In genomic region chr5:74252672-74253286, GRCm38 (mm10) we compare ENCODE assay signal across 11 mouse cellular contexts. TPM values are rescaled to one million over a fixed set of nuclear protein-coding genes. Genes with fewer than 3 reads are reported as not detected.
DNase-seq lines count a peak whose midpoint lies in the region; ATAC-seq and TF ChIP-seq lines count a peak whose summit lies in the region.
"Had no signal": no experiment of that assay in that cellular context is flagged by ENCODE, and none has a peak within 500 bp of the region (broad histone marks: within the 10 kb centered on the region; RNA-seq: fewer than 3 reads in every experiment).

No protein-coding gene starts in this region.

- H3K27ac ChIP-seq in hindbrain, embryonic 15.5 days (replicated peaks): no peak overlapping the region
- no peak overlapping the region for H3K27ac ChIP-seq in hindbrain, embryonic 11.5 days (ENCODE audit: low read depth, low read length)
- peak overlapping the region; percentile 84 for H3K27ac ChIP-seq in left cerebral cortex, adult 2 months
- H3K27ac ChIP-seq: neural tube, embryonic 12.5 days had no signal

- no peak overlapping the region for H3K4me2 ChIP-seq in hindbrain, embryonic 15.5 days
- H3K4me2 ChIP-seq in hindbrain, embryonic 11.5 days (replicated peaks; ENCODE audit: low read depth, low read length): no peak overlapping the region
- H3K4me2 ChIP-seq: neural tube, embryonic 12.5 days had no signal

- H3K9ac ChIP-seq in hindbrain, embryonic 15.5 days: no peak overlapping the region
- H3K9ac ChIP-seq in hindbrain, embryonic 11.5 days (ENCODE audit: low read depth, low read length): no peak overlapping the region
- H3K9ac ChIP-seq: neural tube, embryonic 12.5 days had no signal

- no peaks in the 10 kb centered on the region for H3K36me3 ChIP-seq in hindbrain, embryonic 15.5 days
- no peaks in the 10 kb centered on the region for H3K36me3 ChIP-seq in hindbrain, embryonic 11.5 days (ENCODE audit: control insufficient read depth, insufficient read depth, low read length)
- H3K36me3 ChIP-seq: neural tube, embryonic 12.5 days had no signal

- intact Hi-C loops in left cerebral cortex, adult 2 months (cut with DNase I): loop anchor here (2.0 kb wide), 1 partner anchor 24 kb away; no protein-coding TSS in a partner anchor

- H3K27me3 ChIP-seq in hindbrain, embryonic 15.5 days: no peaks in the 10 kb centered on the region
- H3K27me3 ChIP-seq in hindbrain, embryonic 11.5 days (ENCODE audit: control insufficient read depth, insufficient read depth, low read length): 0 out of 2 replicates have a peak, but pooled peaks cover 3% of the 10 kb centered on the region
- H3K27me3 ChIP-seq: neural tube, embryonic 12.5 days had no signal

- no peak overlapping the region for H3K4me3 ChIP-seq in hindbrain, embryonic 15.5 days
- no peak overlapping the region for H3K4me3 ChIP-seq in hindbrain, embryonic 11.5 days (ENCODE audit: low read depth, low read length)
- H3K4me3 ChIP-seq in left cerebral cortex, adult 2 months: no peak overlapping the region
- H3K4me3 ChIP-seq: neural tube, embryonic 12.5 days had no signal

- H3K4me1 ChIP-seq in hindbrain, embryonic 15.5 days (replicated peaks): no peaks in the 10 kb centered on the region
- no peaks in the 10 kb centered on the region for H3K4me1 ChIP-seq in hindbrain, embryonic 11.5 days (replicated peaks; ENCODE audit: control insufficient read depth, insufficient read depth, low read length)

- TF ChIP-seq CTCF in left cerebral cortex, adult 2 months (IDR thresholded peaks at IDR 0.05): no peak

- 0 out of 2 replicates have a peak, but pooled peaks have one; percentile 23 for ATAC-seq in hindbrain, embryonic 15.5 days (ENCODE audit: low FRiP score, low read depth)
- no peak for ATAC-seq in hindbrain, embryonic 11.5 days (ENCODE audit: low FRiP score)
- ATAC-seq: CD4-positive, CD25-positive, alpha-beta regulatory T cell, adult 4 months had no signal

- no peaks in the 10 kb centered on the region for H3K9me3 ChIP-seq in hindbrain, embryonic 15.5 days
- H3K9me3 ChIP-seq in hindbrain, embryonic 11.5 days (ENCODE audit: control insufficient read depth, low read length): no peaks in the 10 kb centered on the region
- H3K9me3 ChIP-seq: neural tube, embryonic 12.5 days had no signal

- WGBS in hindbrain, embryonic 15.5 days: 77% methylated on average over 6 of the region's 6 CpGs
- 83% methylated on average over 6 of the region's 6 CpGs for WGBS in hindbrain, embryonic 11.5 days

- no peak for DNase-seq in hindbrain, embryonic 11.5 days (ENCODE audit: low spot score)
- DNase-seq in brain, adult 2 months (ENCODE audit: low read depth, low spot score): peak; percentile 98
- DNase-seq in cerebellum, postnatal 25 days: peak; percentile 85
- DNase-seq in left cerebral cortex, adult 2 months (ENCODE audit: extremely low spot score in 1 of 2, low spot score in 2 of 2): peak; percentile 23 to 61
- no peak for DNase-seq in ovary, postnatal 14 days (ENCODE audit: low spot score)
- DNase-seq in spleen, postnatal 4 days (ENCODE audit: low spot score in 2 of 2): no peak
- DNase-seq in embryo, embryonic 11 days: no peak
- DNase-seq: kidney, postnatal 36 days had no signal

RNA-seq across cellular contexts. Expression of gene Rasl11b, which starts 57.7 kb away (rescaled TPM):
- 17.8 and 20.0 TPM in 2 replicates for polyA plus RNA-seq in hindbrain, embryonic 15.5 days (2015; fragmentation: Nextera tagmentation; extraction: Ambion mirVana)
- 30.1 and 33.4 TPM in 2 replicates for polyA plus RNA-seq in hindbrain, embryonic 11.5 days (2014; fragmentation: Nextera tagmentation; extraction: Ambion mirVana)
- total RNA-seq in left cerebral cortex, adult 2 months (2021): 100 to 1,000 TPM in 1 of 2 experiments, 10 to 100 TPM in 1; 72.5 to 103 TPM

Comparison
In these comparisons a context has a peak if more than half of its experiments do, and no peak if none do; other contexts are left out.
1. DNase-seq: peak in brain, adult 2 months (single experiment), cerebellum, postnatal 25 days (2 of 2) and left cerebral cortex, adult 2 months (2 of 2); none in hindbrain, embryonic 11.5 days (single experiment), ovary, postnatal 14 days (single experiment), spleen, postnatal 4 days (0 of 2) and embryo, embryonic 11 days (single experiment).